Mouse (Mus musculus): ENCODE measurements at regions not wholly inside any gene's neighbourhood (a gene's known extent, or its start where the extent isn't known, plus 50 kb on each side); places are given as distances from the start of the nearest gene placed in this dataset.

- no peak for ATAC-seq
- Histone ChIP-seq H3K9ac (no peak overlapping the region), H3K4me2 (replicated peaks) (no peak overlapping the region), H3K36me3 (no peaks in the 10 kb centered on the region), H3K27ac (no peak overlapping the region), H3K9me3 (no peaks in the 10 kb centered on the region), H3K4me3 (replicated peaks) (no peak overlapping the region), H3K4me1 (replicated peaks) (no peaks in the 10 kb centered on the region), H3K27me3 (replicated peaks) (no peaks in the 10 kb centered on the region)
- 58% methylated on average over 16 of the region's 16 CpGs for WGBS
Observed at GRCm38 (mm10) chr3:34481821-34482713, 168.1 kb upstream of the Sox2 start.

GRCm38 (mm10) chr3:34481314-34481713, 168.9 kb upstream of the Sox2 start:
- H3K9me3 ChIP-seq: no peaks in the 10 kb centered on the region
- 75% methylated on average over 3 of the region's 3 CpGs for WGBS
- no peak overlapping the region for H3K27ac ChIP-seq
- H3K9ac ChIP-seq: no peak overlapping the region
- no peak overlapping the region for H3K4me3 ChIP-seq (replicated peaks)
- H3K36me3 ChIP-seq: no peaks in the 10 kb centered on the region
- no peaks in the 10 kb centered on the region for H3K27me3 ChIP-seq (replicated peaks)
- no peak overlapping the region for H3K4me2 ChIP-seq (replicated peaks)
- no peak for ATAC-seq
- H3K4me1 ChIP-seq (replicated peaks): no peaks in the 10 kb centered on the region

GRCm38 (mm10) chr3:34474126-34474525, 176.1 kb upstream of the Sox2 start:
- Histone ChIP-seq H3K27me3 (replicated peaks) (no peaks in the 10 kb centered on the region), H3K27ac (no peak overlapping the region), H3K36me3 (no peaks in the 10 kb centered on the region), H3K9me3 (no peaks in the 10 kb centered on the region), H3K4me1 (replicated peaks) (no peaks in the 10 kb centered on the region), H3K4me3 (replicated peaks) (no peak overlapping the region), H3K9ac (no peak overlapping the region), H3K4me2 (replicated peaks) (no peak overlapping the region)
- no peak for ATAC-seq
- WGBS: 61% methylated on average over 4 of the region's 4 CpGs

GRCm38 (mm10) chr3:34470721-34471120, 179.5 kb upstream of the Sox2 start:
- no peak for ATAC-seq
- 82% methylated on average over 5 of the region's 5 CpGs for WGBS

GRCm38 (mm10) chr3:34469946-34470345, 180.3 kb upstream of the Sox2 start:
- H3K4me3 ChIP-seq (replicated peaks): no peak overlapping the region
- H3K27me3 ChIP-seq (replicated peaks): no peaks in the 10 kb centered on the region
- no peak overlapping the region for H3K4me2 ChIP-seq (replicated peaks)
- no peak overlapping the region for H3K27ac ChIP-seq
- H3K9me3 ChIP-seq: no peaks in the 10 kb centered on the region
- 79% methylated on average over 2 of the region's 2 CpGs for WGBS
- H3K36me3 ChIP-seq: no peaks in the 10 kb centered on the region
- ATAC-seq: no peak
- H3K4me1 ChIP-seq (replicated peaks): no peaks in the 10 kb centered on the region
- no peak overlapping the region for H3K9ac ChIP-seq

More at GRCm38 (mm10) chr3:34470721-34471120, 179.5 kb upstream of the Sox2 start:
- Histone ChIP-seq H3K27ac (no peak overlapping the region), H3K36me3 (no peaks in the 10 kb centered on the region), H3K4me2 (replicated peaks) (no peak overlapping the region), H3K4me3 (replicated peaks) (no peak overlapping the region), H3K4me1 (replicated peaks) (no peaks in the 10 kb centered on the region), H3K9ac (no peak overlapping the region), H3K27me3 (replicated peaks) (no peaks in the 10 kb centered on the region), H3K9me3 (no peaks in the 10 kb centered on the region)

- no peaks in the 10 kb centered on the region for H3K4me1 ChIP-seq (replicated peaks)
- H3K36me3 ChIP-seq: no peaks in the 10 kb centered on the region
- no peak for ATAC-seq
- no peaks in the 10 kb centered on the region for H3K27me3 ChIP-seq (replicated peaks)
- no peak overlapping the region for H3K4me3 ChIP-seq (replicated peaks)
- WGBS: 57% methylated on average over 4 of the region's 4 CpGs
- H3K4me2 ChIP-seq (replicated peaks): no peak overlapping the region
- H3K9me3 ChIP-seq: no peaks in the 10 kb centered on the region
- no peak overlapping the region for H3K9ac ChIP-seq
- no peak overlapping the region for H3K27ac ChIP-seq
Observed at GRCm38 (mm10) chr3:34466312-34466711, 183.9 kb upstream of the Sox2 start.

- Histone ChIP-seq H3K9ac (no peak overlapping the region), H3K36me3 (no peaks in the 10 kb centered on the region), H3K4me2 (replicated peaks) (no peak overlapping the region), H3K27ac (no peak overlapping the region), H3K9me3 (no peaks in the 10 kb centered on the region), H3K4me3 (replicated peaks) (no peak overlapping the region), H3K27me3 (replicated peaks) (no peaks in the 10 kb centered on the region), H3K4me1 (replicated peaks) (no peaks in the 10 kb centered on the region)
- no peak for ATAC-seq
- 78% methylated on average over 17 of the region's 17 CpGs for WGBS
Observed at GRCm38 (mm10) chr3:34465040-34465831, 185.0 kb upstream of the Sox2 start.

- Histone ChIP-seq H3K27ac (no peak overlapping the region), H3K9me3 (no peaks in the 10 kb centered on the region), H3K4me3 (replicated peaks) (no peak overlapping the region), H3K4me2 (replicated peaks) (no peak overlapping the region), H3K9ac (no peak overlapping the region), H3K4me1 (replicated peaks) (no peaks in the 10 kb centered on the region), H3K36me3 (no peaks in the 10 kb centered on the region), H3K27me3 (replicated peaks) (no peaks in the 10 kb centered on the region)
- ATAC-seq: no peak
- 80% methylated on average over 6 of the region's 6 CpGs for WGBS
Observed at GRCm38 (mm10) chr3:34458766-34459165, 191.4 kb upstream of the Sox2 start.

GRCm38 (mm10) chr3:34457821-34458220, 192.4 kb upstream of the Sox2 start:
- ATAC-seq: no peak
- H3K27me3 ChIP-seq (replicated peaks): no peaks in the 10 kb centered on the region
- no peaks in the 10 kb centered on the region for H3K36me3 ChIP-seq
- no peak overlapping the region for H3K9ac ChIP-seq
- no peaks in the 10 kb centered on the region for H3K9me3 ChIP-seq
- no peak overlapping the region for H3K27ac ChIP-seq
- H3K4me2 ChIP-seq (replicated peaks): no peak overlapping the region
- 69% methylated on average over 1 of the region's 1 CpGs for WGBS
- H3K4me3 ChIP-seq (replicated peaks): no peak overlapping the region
- no peaks in the 10 kb centered on the region for H3K4me1 ChIP-seq (replicated peaks)

GRCm38 (mm10) chr3:34456488-34457433, 193.4 kb upstream of the Sox2 start:
- no peaks in the 10 kb centered on the region for H3K4me1 ChIP-seq (replicated peaks)
- H3K4me2 ChIP-seq (replicated peaks): no peak overlapping the region
- no peak for ATAC-seq
- H3K9ac ChIP-seq: no peak overlapping the region
- H3K27ac ChIP-seq: no peak overlapping the region
- no peaks in the 10 kb centered on the region for H3K36me3 ChIP-seq
- H3K27me3 ChIP-seq (replicated peaks): no peaks in the 10 kb centered on the region
- H3K9me3 ChIP-seq: no peaks in the 10 kb centered on the region
- 69% methylated on average over 23 of the region's 23 CpGs for WGBS
- no peak overlapping the region for H3K4me3 ChIP-seq (replicated peaks)

- H3K4me1 ChIP-seq (replicated peaks): no peaks in the 10 kb centered on the region
- H3K9ac ChIP-seq: no peak overlapping the region
- H3K4me3 ChIP-seq (replicated peaks): no peak overlapping the region
- ATAC-seq: no peak
- H3K4me2 ChIP-seq (replicated peaks): no peak overlapping the region
- H3K27me3 ChIP-seq (replicated peaks): no peaks in the 10 kb centered on the region
- no peaks in the 10 kb centered on the region for H3K36me3 ChIP-seq
- no peaks in the 10 kb centered on the region for H3K9me3 ChIP-seq
- no peak overlapping the region for H3K27ac ChIP-seq
- 92% methylated on average over 24 of the region's 24 CpGs for WGBS
Observed at GRCm38 (mm10) chr3:34454026-34454624, 196.1 kb upstream of the Sox2 start.
